Mouse (Mus musculus) layer of hippocampus, adult 6 months (tissue): ENCODE measurements around the gene Glipr1l1. TPM values are rescaled to one million over a fixed set of nuclear protein-coding genes. Genes with fewer than 3 reads are reported as not detected.

ENCODE experiments used
- long read RNA-seq, 2 experiments: library from polyadenylated mRNA; unstranded; transcript quantifications; one replicate each; pipeline ENCODE4 v2.0.0; 2019 to 2020
- polyA plus RNA-seq: library from polyadenylated mRNA; unstranded; fragments of <200 nt; fragmentation: Nextera tagmentation; gene quantifications from 2 replicates; pipeline ENCODE4 v1.2.3, GENCODE M21; 2021

The Glipr1l1 gene
- 0.16 TPM in 1 of 2 replicates, not detected in the other for polyA plus RNA-seq
- long read RNA-seq, experiment 1 = 0 reads
- long read RNA-seq, experiment 2 = 0 reads

DNA sequence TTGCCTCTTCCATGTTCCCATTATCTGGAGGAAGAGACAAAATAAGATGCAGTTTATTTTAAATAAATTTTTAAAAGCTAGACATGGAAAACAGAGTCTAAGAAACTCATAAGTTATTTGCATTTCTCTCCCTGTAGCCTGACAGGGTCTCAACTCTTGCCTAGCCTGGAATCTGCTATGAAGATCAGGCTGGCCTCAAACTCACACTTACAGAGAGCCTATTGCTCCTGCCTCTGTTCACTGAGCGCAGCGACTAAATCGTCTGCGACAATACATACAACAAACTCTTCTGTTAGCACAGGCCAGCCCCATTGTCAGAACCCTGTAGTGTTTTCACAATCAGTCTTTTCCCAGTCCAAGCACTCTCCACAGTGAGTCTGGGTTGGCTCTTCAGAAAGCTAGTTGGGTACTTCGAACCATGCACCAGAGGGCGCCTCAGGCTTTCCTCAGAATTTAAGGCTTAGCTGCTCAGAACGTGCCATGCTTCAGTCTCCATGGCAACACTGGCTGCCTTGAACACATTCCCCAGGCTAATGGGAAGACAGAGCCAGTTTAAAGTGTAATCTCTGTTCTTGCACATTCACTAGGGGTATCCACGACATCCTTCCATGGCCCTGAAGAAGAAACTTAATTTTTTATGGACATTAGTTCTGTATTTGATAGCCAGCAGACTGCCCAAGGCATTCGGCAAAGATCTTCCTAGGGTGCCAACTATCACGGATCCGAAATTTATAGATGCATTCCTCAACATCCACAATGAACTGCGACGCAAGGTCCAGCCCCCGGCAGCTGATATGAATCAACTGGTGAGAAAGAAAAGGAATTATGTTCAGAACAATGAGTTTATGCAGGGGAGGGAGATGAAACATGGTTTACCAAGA, at the start of gene Glipr1l1:
Gene Glipr1l1, plus strand, starts transcription at position 488 of the 881 bp plus-strand sequence.

DNA sequence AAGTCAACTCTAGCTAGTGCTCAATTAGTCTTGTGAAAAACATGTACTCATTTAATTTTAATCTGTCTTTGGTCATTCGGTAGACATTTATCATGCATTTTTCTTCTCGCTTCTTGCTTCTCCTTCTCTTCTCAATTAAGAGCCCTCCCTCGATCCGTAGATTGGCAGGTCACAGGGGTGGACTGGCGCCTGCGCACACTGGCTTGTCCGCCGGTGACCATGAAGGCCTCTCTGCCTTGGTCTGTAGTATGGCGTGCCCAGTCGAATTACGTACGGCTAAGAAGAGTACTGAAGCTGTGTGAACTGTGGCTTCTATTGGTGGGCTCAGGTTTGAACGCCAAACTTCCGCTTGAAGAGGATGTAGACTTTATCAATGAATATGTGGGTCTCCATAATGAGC, 23.2 kb downstream of the Glipr1l1 start, which contains the start of gene Glipr1l2:
Gene Glipr1l2, plus strand, starts transcription at position 198 of the 400 bp plus-strand sequence.

Other genes starting within 250 kb of the Glipr1l1 start
- 20.5 and 21.4 TPM in 2 replicates for gene Krr1, start 87.5 kb upstream of the Glipr1l1 start, polyA plus RNA-seq
- gene Glipr1, start 57.6 kb upstream of the Glipr1l1 start, polyA plus RNA-seq = 2.4 and 2.8 TPM in 2 replicates
- gene Glipr1l2, start 23.2 kb downstream of the Glipr1l1 start, polyA plus RNA-seq = not detected in 2 replicates
- gene Glipr1l3, start 100.1 kb downstream of the Glipr1l1 start, polyA plus RNA-seq = 0.21 and 0.50 TPM in 2 replicates
- gene Caps2, start 103.4 kb downstream of the Glipr1l1 start, polyA plus RNA-seq = 0.16 and 0.33 TPM in 2 replicates
- gene Kcnc2, start 210.9 kb downstream of the Glipr1l1 start, polyA plus RNA-seq = 21.9 and 23.3 TPM in 2 replicates